Comparison of ENCODE assay signal across 15 mouse cellular contexts in the genomic region with DNA sequence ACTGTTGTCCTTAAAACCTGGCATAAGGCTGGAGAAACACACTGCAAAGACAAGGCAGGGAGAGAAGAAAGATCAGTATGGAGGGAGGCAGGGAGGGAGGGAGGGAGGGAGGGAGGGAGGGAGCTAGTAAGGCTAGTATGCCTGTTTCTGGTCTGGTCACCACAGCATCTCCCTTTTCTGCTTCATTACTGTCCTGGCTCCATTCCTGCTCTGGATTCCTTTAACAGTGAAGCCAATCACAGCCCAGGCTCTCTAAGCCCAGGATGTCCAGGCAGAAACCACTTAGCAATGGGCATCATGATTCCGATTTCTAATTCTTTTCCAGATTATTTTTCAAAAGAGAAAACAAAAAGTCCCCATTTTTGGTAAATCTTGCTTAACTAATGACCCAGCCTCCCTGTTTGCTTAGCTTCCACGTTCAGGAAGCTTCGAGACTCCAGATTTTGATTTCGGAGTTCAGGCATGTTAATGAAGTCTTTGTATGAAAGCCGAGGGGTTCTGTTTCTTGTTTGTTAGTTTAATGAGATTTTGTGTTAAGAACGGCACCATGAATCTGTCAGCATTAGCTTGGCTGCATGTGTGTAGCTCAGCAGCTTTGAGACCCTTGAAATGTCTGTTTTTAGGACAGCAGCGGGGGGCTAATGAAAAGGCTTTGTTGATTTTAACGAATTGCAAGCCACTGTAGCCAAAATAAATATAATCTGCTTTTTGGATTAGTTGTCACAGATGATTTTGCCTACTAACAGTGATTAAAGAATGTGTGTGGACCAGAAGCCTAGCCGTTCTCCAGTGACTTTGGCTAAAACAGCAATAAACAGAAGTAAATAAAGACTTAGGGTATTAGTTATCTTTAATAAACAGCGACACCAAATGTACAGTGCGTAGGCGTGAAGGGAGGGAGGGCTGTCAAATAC.
DNase-seq lines count a peak whose midpoint lies in the region; ATAC-seq and TF ChIP-seq lines count a peak whose summit lies in the region.
"Had no signal": no experiment of that assay in that cellular context is flagged by ENCODE, and none has a peak within 500 bp of the region (broad histone marks: within the 10 kb centered on the region; RNA-seq: fewer than 3 reads in every experiment).

No protein-coding gene starts in this region.

- no peaks in the 10 kb centered on the region for H3K36me3 ChIP-seq in forebrain, embryonic 13.5 days (ENCODE audit: poor library complexity, severe bottlenecking)
- no peaks in the 10 kb centered on the region for H3K36me3 ChIP-seq in forebrain, postnatal 0 days (ENCODE audit: insufficient read depth)
- H3K36me3 ChIP-seq in kidney, embryonic 16.5 days (ENCODE audit: insufficient read depth, low read length) = no peaks in the 10 kb centered on the region
- no peaks in the 10 kb centered on the region for H3K36me3 ChIP-seq in forebrain, embryonic 16.5 days (ENCODE audit: control insufficient read depth, insufficient read depth)
- H3K36me3 ChIP-seq in midbrain, embryonic 15.5 days (replicated peaks) = no peaks in the 10 kb centered on the region
- H3K36me3 ChIP-seq in intestine, embryonic 16.5 days (ENCODE audit: control insufficient read depth, insufficient read depth, low read length) = no peaks in the 10 kb centered on the region
- H3K36me3 ChIP-seq: midbrain, embryonic 12.5 days had no signal

- no peak overlapping the region for H3K4me3 ChIP-seq in forebrain, embryonic 13.5 days
- no peak overlapping the region for H3K4me3 ChIP-seq in forebrain, postnatal 0 days (ENCODE audit: low read depth, low read length)
- no peak overlapping the region for H3K4me3 ChIP-seq in kidney, embryonic 16.5 days (ENCODE audit: low read length)
- H3K4me3 ChIP-seq in forebrain, embryonic 16.5 days (replicated peaks; ENCODE audit: low read length) = no peak overlapping the region
- no peak overlapping the region for H3K4me3 ChIP-seq in midbrain, embryonic 15.5 days
- no peak overlapping the region for H3K4me3 ChIP-seq in intestine, embryonic 16.5 days (ENCODE audit: low read length)
- H3K4me3 ChIP-seq: layer of hippocampus, adult 2 months; midbrain, embryonic 12.5 days had no signal

- peak overlapping the region; percentile 24 for H3K4me2 ChIP-seq in forebrain, embryonic 13.5 days
- no peak overlapping the region for H3K4me2 ChIP-seq in forebrain, postnatal 0 days (ENCODE audit: low read depth)
- no peak overlapping the region for H3K4me2 ChIP-seq in kidney, embryonic 16.5 days (replicated peaks; ENCODE audit: low read depth, low read length)
- no peak overlapping the region for H3K4me2 ChIP-seq in forebrain, embryonic 16.5 days (ENCODE audit: low read length)
- no peak overlapping the region for H3K4me2 ChIP-seq in midbrain, embryonic 15.5 days
- no peak overlapping the region for H3K4me2 ChIP-seq in intestine, embryonic 16.5 days (ENCODE audit: low read depth, low read length)
- H3K4me2 ChIP-seq: midbrain, embryonic 12.5 days had no signal

- DNase-seq in forebrain, postnatal 0 days = no peak
- DNase-seq in kidney, postnatal 25 days = no peak
- no peak for DNase-seq in layer of hippocampus, postnatal 25 days (ENCODE audit: extremely low spot score in 1 of 2, low spot score in 1 of 2)
- DNase-seq: adrenal gland, postnatal 14 days; cerebellum, postnatal 36 days; lung, postnatal 10 days had no signal

- H3K4me1 ChIP-seq in forebrain, embryonic 13.5 days = peaks cover 26% of the 10 kb centered on the region
- H3K4me1 ChIP-seq in forebrain, postnatal 0 days (ENCODE audit: insufficient read depth) = no peaks in the 10 kb centered on the region
- peaks cover 35% of the 10 kb centered on the region for H3K4me1 ChIP-seq in kidney, embryonic 16.5 days (ENCODE audit: insufficient read depth, low read length)
- H3K4me1 ChIP-seq in forebrain, embryonic 16.5 days (replicated peaks; ENCODE audit: control insufficient read depth, insufficient read depth, low read length) = peaks cover 9% of the 10 kb centered on the region
- peaks cover 25% of the 10 kb centered on the region for H3K4me1 ChIP-seq in midbrain, embryonic 15.5 days
- 0 out of 2 replicates have a peak, but pooled peaks cover 5% of the 10 kb centered on the region for H3K4me1 ChIP-seq in intestine, embryonic 16.5 days (ENCODE audit: control insufficient read depth, insufficient read depth, low read length)

- peak; percentile 58; the same call in 1 of the 2 replicates for ATAC-seq in forebrain, embryonic 13.5 days
- ATAC-seq in forebrain, postnatal 0 days = no peak
- ATAC-seq in kidney, embryonic 16.5 days (ENCODE audit: low FRiP score, low TSS enrichment) = peak; percentile 14; the same call in 1 of the 2 replicates
- ATAC-seq in forebrain, embryonic 16.5 days = peak; percentile 52
- peak; percentile 58; the same call in 1 of the 2 replicates for ATAC-seq in midbrain, embryonic 15.5 days (replicated peaks)
- no peak for ATAC-seq in intestine, embryonic 16.5 days
- ATAC-seq: intestine, postnatal 0 days had no signal

- H3K9me3 ChIP-seq in forebrain, embryonic 13.5 days (replicated peaks) = no peaks in the 10 kb centered on the region
- no peaks in the 10 kb centered on the region for H3K9me3 ChIP-seq in forebrain, postnatal 0 days (ENCODE audit: low read length)
- no peaks in the 10 kb centered on the region for H3K9me3 ChIP-seq in kidney, embryonic 16.5 days (ENCODE audit: low read length)
- no peaks in the 10 kb centered on the region for H3K9me3 ChIP-seq in forebrain, embryonic 16.5 days (ENCODE audit: control insufficient read depth, low read length)
- no peaks in the 10 kb centered on the region for H3K9me3 ChIP-seq in midbrain, embryonic 15.5 days
- H3K9me3 ChIP-seq in intestine, embryonic 16.5 days (ENCODE audit: control insufficient read depth, low read length) = no peaks in the 10 kb centered on the region
- H3K9me3 ChIP-seq: midbrain, embryonic 12.5 days had no signal

- 18% methylated on average over 12 of the region's 12 CpGs for WGBS in forebrain, embryonic 13.5 days
- WGBS in forebrain, postnatal 0 days = 17% methylated on average over 12 of the region's 12 CpGs
- WGBS in kidney, embryonic 16.5 days = 43% methylated on average over 12 of the region's 12 CpGs
- whole genome bisulfite sequencing in forebrain, embryonic 16.5 days = 11% methylated on average over 12 of the region's 12 CpGs
- 34% methylated on average over 12 of the region's 12 CpGs for WGBS in midbrain, embryonic 15.5 days
- 46% methylated on average over 12 of the region's 12 CpGs for WGBS in intestine, embryonic 16.5 days

- no peak for TF ChIP-seq CTCF in forebrain, postnatal 0 days (IDR thresholded peaks at IDR 0.05; ENCODE audit: low read depth)

- peak overlapping the region; percentile 31; the same call in 1 of the 2 replicates for H3K9ac ChIP-seq in forebrain, embryonic 13.5 days
- H3K9ac ChIP-seq in forebrain, postnatal 0 days = no peak overlapping the region
- H3K9ac ChIP-seq in kidney, embryonic 16.5 days (replicated peaks; ENCODE audit: low read length) = no peak overlapping the region
- H3K9ac ChIP-seq in forebrain, embryonic 16.5 days (replicated peaks; ENCODE audit: low read depth, low read length) = no peak overlapping the region
- no peak overlapping the region for H3K9ac ChIP-seq in midbrain, embryonic 15.5 days
- no peak overlapping the region for H3K9ac ChIP-seq in intestine, embryonic 16.5 days (ENCODE audit: low read depth, low read length)
- H3K9ac ChIP-seq: liver, embryonic 14.5 days; midbrain, embryonic 12.5 days had no signal

- no peak overlapping the region for H3K27ac ChIP-seq in forebrain, embryonic 13.5 days
- H3K27ac ChIP-seq in forebrain, postnatal 0 days (ENCODE audit: low read depth, low read length) = no peak overlapping the region
- peak overlapping the region; percentile 80 for H3K27ac ChIP-seq in kidney, embryonic 16.5 days (ENCODE audit: low read length)
- H3K27ac ChIP-seq in forebrain, embryonic 16.5 days (ENCODE audit: low read length) = no peak overlapping the region
- no peak overlapping the region for H3K27ac ChIP-seq in midbrain, embryonic 15.5 days
- H3K27ac ChIP-seq in intestine, embryonic 16.5 days (ENCODE audit: low read length) = no peak overlapping the region
- H3K27ac ChIP-seq: layer of hippocampus, adult 2 months; liver, embryonic 14.5 days; midbrain, embryonic 12.5 days had no signal

- H3K27me3 ChIP-seq in forebrain, embryonic 13.5 days = peaks cover 54% of the 10 kb centered on the region
- H3K27me3 ChIP-seq in forebrain, postnatal 0 days (ENCODE audit: insufficient read depth, low read length) = peaks cover 35% of the 10 kb centered on the region
- H3K27me3 ChIP-seq in kidney, embryonic 16.5 days (ENCODE audit: insufficient read depth, low read length) = no peaks in the 10 kb centered on the region
- H3K27me3 ChIP-seq in forebrain, embryonic 16.5 days (replicated peaks; ENCODE audit: control insufficient read depth, insufficient read depth, low read length) = peaks cover 47% of the 10 kb centered on the region
- H3K27me3 ChIP-seq in midbrain, embryonic 15.5 days (replicated peaks) = no peaks in the 10 kb centered on the region; the same call in 1 of the 2 replicates
- no peaks in the 10 kb centered on the region for H3K27me3 ChIP-seq in intestine, embryonic 16.5 days (replicated peaks; ENCODE audit: control insufficient read depth, insufficient read depth, low read length)

Comparison
In these comparisons a context has a peak if more than half of its experiments do, and no peak if none do; other contexts are left out.
1. ATAC-seq: peak in forebrain, embryonic 13.5 days (single experiment), kidney, embryonic 16.5 days (single experiment), forebrain, embryonic 16.5 days (single experiment) and midbrain, embryonic 15.5 days (single experiment); none in forebrain, postnatal 0 days (single experiment) and intestine, embryonic 16.5 days (single experiment).